Mouse (Mus musculus): ENCODE results near the gene Uck2. TPM values are rescaled to one million over a fixed set of nuclear protein-coding genes. Genes with fewer than 3 reads are reported as not detected.

The Uck2 gene
- 19.7 and 20.5 TPM in 2 replicates for polyA plus RNA-seq (2012; rRNA removed)

GRCm38 (mm10) chr1:167285320-167285355 is at the start of gene Uck2:
Uck2 (minus strand) TSS chr1:167285320.
- peaks cover 4% of the 10 kb centered on the region for H3K4me1 ChIP-seq (ENCODE audit: control insufficient read depth, insufficient read depth, low read length)
- TF ChIP-seq CTCF (IDR thresholded peaks at IDR 0.05; ENCODE audit: extremely low read depth, insufficient read depth, low read length) (no peak), POLR2A (IDR thresholded peaks at IDR 0.05; ENCODE audit: extremely low read depth, insufficient read depth, low read length) (no peak)

GRCm38 (mm10) chr1:167331106-167331505 is 46.0 kb upstream of the Uck2 start:
- H3K4me3 ChIP-seq (ENCODE audit: insufficient read depth, low read length) = no peak overlapping the region
- TF ChIP-seq CTCF (IDR thresholded peaks at IDR 0.05; ENCODE audit: extremely low read depth, insufficient read depth, low read length) = no peak
- no peak for TF ChIP-seq POLR2A (IDR thresholded peaks at IDR 0.05; ENCODE audit: extremely low read depth, insufficient read depth, low read length)
- no peaks in the 10 kb centered on the region for H3K4me1 ChIP-seq (ENCODE audit: control insufficient read depth, insufficient read depth, low read length)
- H3K27ac ChIP-seq (ENCODE audit: insufficient read depth, low read length) = no peak overlapping the region

More at GRCm38 (mm10) chr1:167285320-167285355, at the start of gene Uck2:
- H3K27ac ChIP-seq (ENCODE audit: insufficient read depth, low read length) = peak within 1 kb of the TSS; percentile 74
- peak within 1 kb of the TSS; percentile 52 for H3K4me3 ChIP-seq (ENCODE audit: insufficient read depth, low read length)

- Histone ChIP-seq H3K4me3 (ENCODE audit: insufficient read depth, low read length) (no peak overlapping the region), H3K4me1 (ENCODE audit: control insufficient read depth, insufficient read depth, low read length) (no peaks in the 10 kb centered on the region), H3K27ac (ENCODE audit: insufficient read depth, low read length) (no peak overlapping the region)
- TF ChIP-seq POLR2A (IDR thresholded peaks at IDR 0.05; ENCODE audit: extremely low read depth, insufficient read depth, low read length) (no peak), CTCF (IDR thresholded peaks at IDR 0.05; ENCODE audit: extremely low read depth, insufficient read depth, low read length) (no peak)
Observed at GRCm38 (mm10) chr1:167328776-167329175, 43.7 kb upstream of the Uck2 start.

GRCm38 (mm10) chr1:167321691-167322090 is 36.6 kb upstream of the Uck2 start:
- H3K4me3 ChIP-seq (ENCODE audit: insufficient read depth, low read length) = no peak overlapping the region
- no peaks in the 10 kb centered on the region for H3K4me1 ChIP-seq (ENCODE audit: control insufficient read depth, insufficient read depth, low read length)
- no peak for TF ChIP-seq POLR2A (IDR thresholded peaks at IDR 0.05; ENCODE audit: extremely low read depth, insufficient read depth, low read length)
- TF ChIP-seq CTCF (IDR thresholded peaks at IDR 0.05; ENCODE audit: extremely low read depth, insufficient read depth, low read length) = no peak
- no peak overlapping the region for H3K27ac ChIP-seq (ENCODE audit: insufficient read depth, low read length)

GRCm38 (mm10) chr1:167313220-167313619 is 28.1 kb upstream of the Uck2 start:
- Histone ChIP-seq H3K4me1 (ENCODE audit: control insufficient read depth, insufficient read depth, low read length) (peaks cover 2% of the 10 kb centered on the region; the same call in 1 of the 2 replicates), H3K27ac (ENCODE audit: insufficient read depth, low read length) (no peak overlapping the region), H3K4me3 (ENCODE audit: insufficient read depth, low read length) (no peak overlapping the region)
- TF ChIP-seq CTCF (IDR thresholded peaks at IDR 0.05; ENCODE audit: extremely low read depth, insufficient read depth, low read length) (0 out of 2 replicates have a peak, but pooled peaks have one; percentile 16), POLR2A (IDR thresholded peaks at IDR 0.05; ENCODE audit: extremely low read depth, insufficient read depth, low read length) (no peak)

- no peak for TF ChIP-seq POLR2A (IDR thresholded peaks at IDR 0.05; ENCODE audit: extremely low read depth, insufficient read depth, low read length)
- TF ChIP-seq CTCF (IDR thresholded peaks at IDR 0.05; ENCODE audit: extremely low read depth, insufficient read depth, low read length) = no peak
- Histone ChIP-seq H3K4me1 (ENCODE audit: control insufficient read depth, insufficient read depth, low read length) (peaks cover 2% of the 10 kb centered on the region; the same call in 1 of the 2 replicates), H3K4me3 (ENCODE audit: insufficient read depth, low read length) (no peak overlapping the region), H3K27ac (ENCODE audit: insufficient read depth, low read length) (no peak overlapping the region)
Observed at GRCm38 (mm10) chr1:167312367-167312766, 27.2 kb upstream of the Uck2 start.

- Histone ChIP-seq H3K27ac (ENCODE audit: insufficient read depth, low read length) (peak within 1 kb of the TSS; percentile 95), H3K4me1 (ENCODE audit: control insufficient read depth, insufficient read depth, low read length) (peaks cover 2% of the 10 kb centered on the region; the same call in 1 of the 2 replicates), H3K4me3 (ENCODE audit: insufficient read depth, low read length) (peak within 1 kb of the TSS; percentile 74)
- no peak for TF ChIP-seq CTCF (IDR thresholded peaks at IDR 0.05; ENCODE audit: extremely low read depth, insufficient read depth, low read length)
- TF ChIP-seq POLR2A (IDR thresholded peaks at IDR 0.05; ENCODE audit: extremely low read depth, insufficient read depth, low read length) = peak; percentile 85
Observed at GRCm38 (mm10) chr1:167308261-167309054, 23.3 kb upstream of the Uck2 start, which contains the start of gene Tmco1. Tmco1 (plus strand) TSS chr1:167308378.

- H3K27ac ChIP-seq (ENCODE audit: insufficient read depth, low read length) = no peak overlapping the region
- TF ChIP-seq POLR2A (IDR thresholded peaks at IDR 0.05; ENCODE audit: extremely low read depth, insufficient read depth, low read length) (no peak), CTCF (IDR thresholded peaks at IDR 0.05; ENCODE audit: extremely low read depth, insufficient read depth, low read length) (no peak)
- peaks cover 2% of the 10 kb centered on the region; the same call in 1 of the 2 replicates for H3K4me1 ChIP-seq (ENCODE audit: control insufficient read depth, insufficient read depth, low read length)
- H3K4me3 ChIP-seq (ENCODE audit: insufficient read depth, low read length) = peak overlapping the region; percentile 74; the same call in 1 of the 2 replicates
Observed at GRCm38 (mm10) chr1:167307674-167308073, 22.6 kb upstream of the Uck2 start.

GRCm38 (mm10) chr1:167306451-167307240 is 21.5 kb upstream of the Uck2 start:
- H3K4me1 ChIP-seq (ENCODE audit: control insufficient read depth, insufficient read depth, low read length) = peaks cover 2% of the 10 kb centered on the region; the same call in 1 of the 2 replicates
- TF ChIP-seq POLR2A (IDR thresholded peaks at IDR 0.05; ENCODE audit: extremely low read depth, insufficient read depth, low read length) (no peak), CTCF (IDR thresholded peaks at IDR 0.05; ENCODE audit: extremely low read depth, insufficient read depth, low read length) (peak; percentile 44)
- no peak overlapping the region for H3K4me3 ChIP-seq (ENCODE audit: insufficient read depth, low read length)
- H3K27ac ChIP-seq (ENCODE audit: insufficient read depth, low read length) = no peak overlapping the region
